Mouse (Mus musculus) embryonic facial prominence, embryonic 14.5 days (tissue): Measurements from ENCODE around the gene Htra1. TPM values are rescaled to one million over a fixed set of nuclear protein-coding genes. Genes with fewer than 3 reads are reported as not detected.

Experiments used
- ATAC-seq: fragments of 200-750 bp; cut with Nextera tagmentation; 2 replicates; pipeline ENCODE4 v1.8.0; 2017; ENCODE audit warnings: low read depth, moderate number of reproducible peaks, moderate TSS enrichment
- DNase-seq: peaks from one replicate; pipeline ENCODE4 v3.0.0-alpha.2; 2015; ENCODE audit warnings: low spot score
- H3K27ac ChIP-seq: fragments of 300-500 bp; sonication (generic); replicated peaks from 2 replicates; pipeline ENCODE4 v1.5.1; 2014; ENCODE audit warnings: low read depth, mild to moderate bottlenecking, low read length, moderate library complexity
- H3K27me3 ChIP-seq: fragments of 300-500 bp; sonication (generic); replicated peaks from 2 replicates; pipeline ENCODE4 v1.6.1; 2014; ENCODE audit warnings: low read length; ENCODE audit not compliant: control insufficient read depth, insufficient read depth
- H3K36me3 ChIP-seq: fragments of 300-500 bp; sonication (generic); 2 replicates; pipeline ENCODE4 v1.6.1; 2014; ENCODE audit warnings: low read length, mixed read lengths; ENCODE audit not compliant: control insufficient read depth, insufficient read depth
- H3K4me1 ChIP-seq: fragments of 300-500 bp; sonication (generic); 2 replicates; pipeline ENCODE4 v1.6.1; 2014; ENCODE audit warnings: antibody characterized with exemption, low read length; ENCODE audit not compliant: control insufficient read depth, insufficient read depth
- H3K4me2 ChIP-seq: fragments of 300-500 bp; sonication (generic); 2 replicates; pipeline ENCODE4 v1.6.1; 2014; ENCODE audit warnings: low read depth, mild to moderate bottlenecking, low read length, moderate library complexity, mixed read lengths
- H3K4me3 ChIP-seq: fragments of 300-500 bp; sonication (generic); 2 replicates; pipeline ENCODE4 v1.5.1; 2014; ENCODE audit warnings: low read depth, mild to moderate bottlenecking, low read length
- H3K9ac ChIP-seq: fragments of 300-500 bp; sonication (generic); 2 replicates; pipeline ENCODE4 v1.6.1; 2014; ENCODE audit warnings: low read depth, mild to moderate bottlenecking, low read length, moderate library complexity, mixed read lengths
- H3K9me3 ChIP-seq: fragments of 300-500 bp; sonication (generic); 2 replicates; pipeline ENCODE4 v1.6.1; 2016; ENCODE audit warnings: low read length; ENCODE audit not compliant: control insufficient read depth
- WGBS: fragments of 180-500 bp; shearing (Covaris S2); extraction: QIAGEN DNeasy Blood & Tissue Kit; methylation state at CpG from one replicate; pipeline ENCODE4 v1.1.7; 2014; 5-methylcytosine and 5-hydroxymethylcytosine counted together
- polyA plus RNA-seq: library from polyadenylated mRNA; unstranded; fragments of >200 nt; fragmentation: Nextera tagmentation; extraction: Ambion mirVana; gene quantifications from 2 replicates; pipeline ENCODE4 v1.2.1, GENCODE M21; 2014

Gene Htra1
- polyA plus RNA-seq, 1 experiment from 2014 or later: 128 TPM

DNA sequence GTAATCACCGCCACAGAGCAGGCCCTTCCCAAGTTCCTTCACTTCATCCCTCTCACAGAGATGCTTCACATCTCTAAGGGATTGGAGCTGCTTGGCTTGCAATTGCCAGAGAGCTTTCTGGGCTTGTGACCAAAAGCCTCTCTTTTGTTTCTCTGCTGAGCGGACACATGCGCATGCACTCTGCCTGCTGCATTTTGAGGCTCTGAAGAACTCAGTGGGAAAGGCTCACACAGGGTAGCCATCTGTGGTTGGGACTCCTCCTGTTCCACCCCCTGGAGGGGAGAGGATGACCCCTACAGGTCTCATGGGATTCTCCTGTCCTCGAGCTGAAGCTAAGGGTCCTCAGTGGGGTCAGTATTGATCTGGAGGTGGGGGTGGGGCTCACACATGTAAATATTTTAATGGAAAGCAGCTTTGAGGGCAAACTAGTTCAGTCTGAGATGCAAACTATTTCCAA is 30.0 kb downstream of the Htra1 start:
- Histone ChIP-seq H3K9ac (no peak overlapping the region), H3K27me3 (no peaks in the 10 kb centered on the region), H3K4me1 (peaks cover 56% of the 10 kb centered on the region), H3K4me2 (no peak overlapping the region), H3K36me3 (no peaks in the 10 kb centered on the region), H3K4me3 (no peak overlapping the region), H3K27ac (peak overlapping the region; percentile 77), H3K9me3 (no peaks in the 10 kb centered on the region)
- WGBS: 31% methylated on average over 4 of the region's 4 CpGs
- DNase-seq: peak; percentile 94
- ATAC-seq: peak; percentile 85

DNA sequence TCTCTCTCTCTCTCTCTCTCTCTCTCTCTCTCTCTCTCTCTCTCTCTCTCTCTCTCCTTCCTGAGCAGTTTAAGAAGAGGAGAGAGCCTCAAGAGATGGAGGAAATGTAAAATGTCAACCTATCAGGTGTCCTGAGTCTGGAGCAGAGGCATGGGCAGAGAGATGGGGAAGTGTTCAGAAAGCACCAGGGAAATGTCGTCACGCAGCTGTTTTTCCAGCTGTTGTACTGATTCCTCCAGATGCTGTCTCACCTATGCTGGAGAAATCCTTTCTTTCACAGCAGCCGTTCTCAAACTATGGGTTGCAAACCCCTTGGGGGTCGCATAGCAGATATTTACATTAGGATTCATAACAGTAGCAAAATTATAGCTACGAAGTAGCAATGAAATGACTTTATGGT is 30.5 kb downstream of the Htra1 start:
- WGBS: 25% methylated on average over 5 of the region's 5 CpGs
- peak; percentile 63 for DNase-seq
- H3K4me1 ChIP-seq: peaks cover 51% of the 10 kb centered on the region
- H3K9ac ChIP-seq: no peak overlapping the region
- no peak overlapping the region for H3K4me3 ChIP-seq
- no peak overlapping the region for H3K4me2 ChIP-seq
- ATAC-seq: peak; percentile 50; the same call in 1 of the 2 replicates
- H3K9me3 ChIP-seq: no peaks in the 10 kb centered on the region
- no peaks in the 10 kb centered on the region for H3K36me3 ChIP-seq
- no peaks in the 10 kb centered on the region for H3K27me3 ChIP-seq
- H3K27ac ChIP-seq: peak overlapping the region; percentile 77

DNA sequence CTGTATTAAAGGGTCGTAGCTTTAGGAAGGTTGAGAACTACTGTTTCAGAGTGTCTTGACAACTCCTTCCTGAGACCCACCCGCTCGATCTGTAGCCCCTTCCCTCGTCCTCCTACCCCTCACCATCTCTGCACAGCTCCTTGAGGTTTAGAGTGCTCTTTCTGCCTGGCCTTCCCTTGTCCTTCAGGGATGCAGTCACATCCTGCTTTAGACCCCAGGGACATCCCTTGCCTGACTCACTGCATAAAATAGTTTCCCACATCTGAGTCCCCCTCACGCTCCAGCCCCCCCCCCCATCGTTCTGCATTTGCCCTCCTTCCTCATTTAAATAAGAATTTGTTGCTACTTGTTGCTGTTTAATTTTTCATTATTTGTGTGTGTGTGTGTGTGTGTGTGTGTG is 31.0 kb downstream of the Htra1 start:
- Histone ChIP-seq H3K9ac (no peak overlapping the region), H3K27ac (peak overlapping the region; percentile 77), H3K36me3 (no peaks in the 10 kb centered on the region), H3K9me3 (no peaks in the 10 kb centered on the region), H3K4me1 (peaks cover 50% of the 10 kb centered on the region), H3K4me2 (no peak overlapping the region), H3K4me3 (no peak overlapping the region), H3K27me3 (no peaks in the 10 kb centered on the region)
- DNase-seq (peak; percentile 52), ATAC-seq (no peak)
- WGBS: 42% methylated on average over 6 of the region's 6 CpGs

DNA sequence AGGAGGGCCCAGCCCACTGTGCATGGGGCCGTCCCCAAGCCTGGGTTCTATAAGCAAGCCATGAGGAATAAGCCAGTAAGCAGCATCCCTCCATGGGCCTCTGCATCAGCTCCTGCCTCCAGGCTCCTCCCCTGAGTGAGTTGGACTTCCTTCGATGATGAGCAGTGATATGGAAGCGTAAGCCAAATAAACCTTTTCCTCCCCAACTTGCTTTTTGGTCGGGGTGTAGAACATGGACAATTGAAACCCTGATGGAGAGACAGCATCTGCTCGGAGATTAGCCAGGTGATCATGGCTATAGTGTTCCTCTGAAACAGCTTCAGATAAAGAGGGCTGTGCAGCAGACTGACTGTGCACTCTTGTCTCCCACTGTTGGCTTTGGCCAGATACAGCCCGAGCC is 32.0 kb downstream of the Htra1 start:
- H3K4me2 ChIP-seq: no peak overlapping the region
- DNase-seq (no peak), ATAC-seq (no peak)
- H3K9me3 ChIP-seq: no peaks in the 10 kb centered on the region
- no peak overlapping the region for H3K9ac ChIP-seq
- no peak overlapping the region for H3K27ac ChIP-seq
- H3K4me1 ChIP-seq: peaks cover 55% of the 10 kb centered on the region
- no peak overlapping the region for H3K4me3 ChIP-seq
- H3K36me3 ChIP-seq: no peaks in the 10 kb centered on the region
- no peaks in the 10 kb centered on the region for H3K27me3 ChIP-seq
- WGBS: 72% methylated on average over 6 of the region's 6 CpGs

DNA sequence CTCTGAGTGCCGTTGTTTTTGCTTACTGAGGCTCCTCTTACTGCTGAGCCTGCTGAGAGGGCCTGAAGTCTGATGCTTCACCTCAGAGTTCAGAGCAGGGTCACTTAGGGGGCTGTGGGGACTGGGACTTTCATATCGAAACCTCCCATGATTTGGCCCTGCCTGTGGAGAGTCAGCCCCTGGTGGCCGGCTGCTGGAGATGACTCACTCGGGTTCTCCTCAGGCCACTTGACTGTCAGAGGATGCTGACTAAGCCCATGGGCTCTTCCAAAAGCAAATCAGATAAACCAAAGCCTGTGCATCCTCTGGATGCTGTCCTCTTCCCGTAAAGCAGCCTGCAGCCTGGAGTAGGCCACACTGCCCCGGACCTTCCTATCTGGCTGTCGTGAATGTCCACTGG is 32.6 kb downstream of the Htra1 start:
- no peak overlapping the region for H3K4me2 ChIP-seq
- H3K36me3 ChIP-seq: no peaks in the 10 kb centered on the region
- ATAC-seq (no peak), DNase-seq (no peak)
- no peak overlapping the region for H3K9ac ChIP-seq
- no peaks in the 10 kb centered on the region for H3K9me3 ChIP-seq
- peaks cover 55% of the 10 kb centered on the region for H3K4me1 ChIP-seq
- no peak overlapping the region for H3K4me3 ChIP-seq
- H3K27me3 ChIP-seq: no peaks in the 10 kb centered on the region
- peak overlapping the region; percentile 3 for H3K27ac ChIP-seq
- 63% methylated on average over 7 of the region's 7 CpGs for WGBS

DNA sequence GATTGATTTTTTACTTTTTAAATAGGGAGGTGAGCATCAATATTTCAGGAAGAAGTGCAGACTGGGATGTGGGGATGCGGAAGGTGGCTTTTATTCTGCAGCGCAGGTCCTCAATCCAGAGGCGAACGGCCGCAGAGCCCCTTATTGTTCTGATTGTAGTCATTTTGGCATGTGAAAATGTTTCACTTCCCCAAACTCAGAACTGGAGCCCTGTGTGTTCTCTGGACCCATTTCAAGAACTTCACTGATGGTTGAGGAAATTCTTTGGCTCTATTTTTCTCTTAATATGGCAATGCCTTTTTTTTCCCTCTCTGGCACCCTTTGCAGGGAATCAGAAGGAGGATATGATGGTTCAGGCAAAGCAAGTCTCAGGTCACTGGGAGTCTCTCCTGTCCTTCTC is 33.2 kb downstream of the Htra1 start:
- H3K36me3 ChIP-seq: no peaks in the 10 kb centered on the region
- peaks cover 55% of the 10 kb centered on the region for H3K4me1 ChIP-seq
- H3K4me3 ChIP-seq: no peak overlapping the region
- H3K9ac ChIP-seq: no peak overlapping the region
- peak overlapping the region; percentile 3 for H3K27ac ChIP-seq
- DNase-seq: peak; percentile 62
- no peak overlapping the region for H3K4me2 ChIP-seq
- H3K27me3 ChIP-seq: no peaks in the 10 kb centered on the region
- no peaks in the 10 kb centered on the region for H3K9me3 ChIP-seq
- ATAC-seq: no peak
- WGBS: 74% methylated on average over 5 of the region's 5 CpGs

DNA sequence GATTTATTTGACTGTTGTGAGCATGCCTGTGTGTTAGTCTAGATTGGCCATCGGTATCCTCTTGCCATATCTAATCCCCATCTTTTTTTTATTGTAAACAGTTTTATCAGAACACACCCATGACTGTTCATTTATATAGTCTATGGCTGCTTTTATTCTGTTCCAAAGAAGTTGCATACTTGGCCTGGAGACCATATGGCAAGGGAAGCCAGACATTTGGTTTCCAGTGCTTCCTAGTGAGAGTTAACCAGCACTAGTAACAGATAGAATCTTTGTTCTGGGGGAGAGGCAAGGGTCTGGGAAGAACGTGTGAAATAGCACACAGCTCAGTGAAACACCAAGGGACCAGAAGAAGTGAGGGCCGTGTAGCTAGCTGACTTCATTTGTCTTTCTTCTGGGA is 33.6 kb downstream of the Htra1 start:
- peak overlapping the region; percentile 3 for H3K27ac ChIP-seq
- no peak overlapping the region for H3K9ac ChIP-seq
- H3K36me3 ChIP-seq: no peaks in the 10 kb centered on the region
- H3K4me3 ChIP-seq: no peak overlapping the region
- no peaks in the 10 kb centered on the region for H3K27me3 ChIP-seq
- no peak for ATAC-seq
- WGBS: 30% methylated on average over 3 of the region's 3 CpGs
- peaks cover 53% of the 10 kb centered on the region for H3K4me1 ChIP-seq
- peak; percentile 54 for DNase-seq
- H3K4me2 ChIP-seq: no peak overlapping the region
- no peaks in the 10 kb centered on the region for H3K9me3 ChIP-seq

DNA sequence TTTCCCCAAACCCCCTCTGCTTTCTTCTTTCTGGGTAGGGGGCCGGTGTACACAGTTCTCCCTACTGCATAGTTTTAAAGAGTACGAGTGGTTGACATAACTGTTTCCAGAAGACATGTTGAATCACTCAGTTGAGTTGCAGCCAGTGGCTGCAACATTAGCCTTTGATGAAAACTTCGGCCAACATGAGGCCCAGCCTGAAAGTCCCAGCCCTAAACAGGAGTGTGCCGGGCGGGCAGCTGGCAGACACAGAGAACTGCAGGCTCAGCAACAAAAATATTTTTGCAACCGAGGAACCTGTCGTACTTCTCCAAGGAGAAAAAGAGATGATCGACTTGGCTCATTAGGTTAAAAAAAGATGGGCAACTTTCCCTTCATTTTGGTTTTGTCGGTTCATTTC is 36.9 kb downstream of the Htra1 start:
- no peak for ATAC-seq
- H3K4me3 ChIP-seq: no peak overlapping the region
- H3K36me3 ChIP-seq: no peaks in the 10 kb centered on the region
- H3K4me2 ChIP-seq: no peak overlapping the region
- no peak overlapping the region for H3K27ac ChIP-seq
- H3K9me3 ChIP-seq: no peaks in the 10 kb centered on the region
- H3K9ac ChIP-seq: no peak overlapping the region
- no peak for DNase-seq
- peaks cover 42% of the 10 kb centered on the region for H3K4me1 ChIP-seq
- no peaks in the 10 kb centered on the region for H3K27me3 ChIP-seq
- 64% methylated on average over 9 of the region's 9 CpGs for WGBS

DNA sequence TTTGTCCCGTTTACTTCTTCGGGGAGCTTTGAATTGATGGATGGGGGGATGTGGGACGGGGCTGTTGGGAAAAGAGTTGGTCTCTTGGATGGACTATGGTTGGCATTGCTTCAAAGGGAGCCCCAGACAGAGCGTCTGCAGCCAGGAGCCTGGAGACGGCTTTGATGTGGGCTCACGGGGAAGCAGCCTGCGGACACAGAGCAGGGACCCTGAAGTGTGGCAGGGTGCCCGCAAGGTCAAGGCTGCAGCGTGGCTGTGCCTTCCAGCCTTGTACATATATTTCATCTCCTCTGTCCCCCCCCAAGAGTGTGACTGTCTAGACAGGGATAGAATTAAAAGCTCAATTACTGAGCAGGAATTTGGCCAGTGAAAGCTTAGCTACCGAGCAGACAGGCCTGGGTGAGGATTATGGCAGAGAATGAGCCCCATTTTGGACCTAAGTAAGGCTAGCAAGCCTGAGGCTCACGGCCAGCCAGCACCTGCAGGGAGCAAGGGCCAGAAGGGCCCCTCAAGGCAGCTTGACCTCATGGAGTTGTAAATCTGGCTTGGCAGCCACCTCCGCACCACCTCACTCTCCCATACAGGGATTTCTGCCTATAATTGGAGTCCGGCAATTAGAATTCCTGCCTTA is 40.5 kb downstream of the Htra1 start:
- H3K4me1 ChIP-seq: peaks cover 35% of the 10 kb centered on the region
- peak overlapping the region; percentile 48 for H3K27ac ChIP-seq
- no peak overlapping the region for H3K4me2 ChIP-seq
- 42% methylated on average over 13 of the region's 13 CpGs for WGBS
- no peaks in the 10 kb centered on the region for H3K9me3 ChIP-seq
- H3K27me3 ChIP-seq: no peaks in the 10 kb centered on the region
- DNase-seq (peak; percentile 43), ATAC-seq (peak; percentile 34; the same call in 1 of the 2 replicates)
- no peak overlapping the region for H3K4me3 ChIP-seq
- H3K9ac ChIP-seq: no peak overlapping the region
- H3K36me3 ChIP-seq: no peaks in the 10 kb centered on the region
